Mouse (Mus musculus): ENCODE data around the gene Tpmt. TPM values are rescaled to one million over a fixed set of nuclear protein-coding genes. Genes with fewer than 3 reads are reported as not detected.

Tpmt gene
- 27.5 and 28.4 TPM in 2 replicates for polyA plus RNA-seq (2014; fragmentation: Nextera tagmentation; extraction: Ambion mirVana)

DNA sequence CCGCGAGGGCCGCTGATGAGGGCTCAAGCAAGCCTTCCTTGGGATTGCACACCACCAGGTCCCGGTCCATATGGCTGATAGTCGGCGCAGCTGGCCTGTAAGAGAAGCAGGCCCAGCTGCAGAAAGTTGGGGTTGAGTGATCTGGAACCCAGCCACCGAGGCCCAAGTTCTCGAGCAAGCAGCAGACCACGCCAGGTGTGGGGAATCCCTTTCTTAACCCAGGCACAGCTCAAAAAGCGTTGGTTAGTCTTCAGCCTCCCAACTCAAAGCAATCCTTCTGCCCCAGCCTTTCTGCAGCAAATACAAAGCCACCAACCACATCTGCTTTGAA lies at the start of gene Tpmt:
Tpmt (minus strand) TSS at position 121 of the 331 bp plus-strand sequence.
- no peak for TF ChIP-seq CTCF (IDR thresholded peaks at IDR 0.05; ENCODE audit: low read depth)
- H3K4me3 ChIP-seq (ENCODE audit: low read depth, low read length), result peak within 1 kb of the TSS; percentile 84
- peak within 1 kb of the TSS; percentile 64 for H3K9ac ChIP-seq
- ATAC-seq (ENCODE audit: insufficient read depth) (no peak), DNase-seq (peak; percentile 39)
- no peaks in the 10 kb centered on the region for H3K9me3 ChIP-seq (ENCODE audit: low read depth, low read length)
- no peak within 1 kb of the TSS for H3K27ac ChIP-seq (ENCODE audit: low read depth)
- 0 out of 2 replicates have a peak, but pooled peaks cover 9% of the 10 kb centered on the region for H3K36me3 ChIP-seq (ENCODE audit: insufficient read depth)
- H3K4me2 ChIP-seq, result peak within 1 kb of the TSS; percentile 100
- whole genome bisulfite sequencing, result 14% methylated on average over 10 of the region's 10 CpGs
- peaks cover 4% of the 10 kb centered on the region; the same call in 1 of the 2 replicates for H3K4me1 ChIP-seq (ENCODE audit: insufficient read depth)
- H3K27me3 ChIP-seq (ENCODE audit: insufficient read depth, low read length), result no peaks in the 10 kb centered on the region

DNA sequence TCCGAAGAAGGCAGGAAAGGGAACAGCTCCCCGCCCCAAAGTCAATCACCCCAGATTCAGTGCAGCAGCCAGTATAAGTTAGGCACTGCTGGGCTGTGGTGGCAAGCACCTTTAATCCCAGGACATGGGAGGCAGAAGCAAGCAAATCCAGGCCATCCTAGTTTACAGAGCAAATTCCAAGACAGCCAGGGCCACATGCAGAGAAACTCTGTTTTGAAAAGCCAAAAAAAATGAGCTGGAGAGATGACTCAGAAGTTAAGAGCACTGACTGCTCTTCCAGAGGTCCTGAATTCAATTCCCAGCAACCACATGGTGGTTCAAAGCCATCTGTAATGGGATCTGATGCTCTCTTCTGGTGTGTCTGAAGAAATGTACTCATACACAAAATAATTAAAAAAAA lies 49.3 kb upstream of the Tpmt start:
- Histone ChIP-seq H3K9ac (no peak overlapping the region), H3K4me2 (no peak overlapping the region), H3K9me3 (ENCODE audit: low read depth, low read length) (no peaks in the 10 kb centered on the region), H3K36me3 (ENCODE audit: insufficient read depth) (peaks cover 90% of the 10 kb centered on the region), H3K27ac (ENCODE audit: low read depth) (no peak overlapping the region), H3K4me1 (ENCODE audit: insufficient read depth) (no peaks in the 10 kb centered on the region), H3K4me3 (ENCODE audit: low read depth, low read length) (no peak overlapping the region), H3K27me3 (ENCODE audit: insufficient read depth, low read length) (no peaks in the 10 kb centered on the region)
- ATAC-seq (ENCODE audit: insufficient read depth) (no peak), DNase-seq (no peak)
- TF ChIP-seq CTCF (IDR thresholded peaks at IDR 0.05; ENCODE audit: low read depth), result no peak
- WGBS, result 91% methylated on average over 2 of the region's 2 CpGs

DNA sequence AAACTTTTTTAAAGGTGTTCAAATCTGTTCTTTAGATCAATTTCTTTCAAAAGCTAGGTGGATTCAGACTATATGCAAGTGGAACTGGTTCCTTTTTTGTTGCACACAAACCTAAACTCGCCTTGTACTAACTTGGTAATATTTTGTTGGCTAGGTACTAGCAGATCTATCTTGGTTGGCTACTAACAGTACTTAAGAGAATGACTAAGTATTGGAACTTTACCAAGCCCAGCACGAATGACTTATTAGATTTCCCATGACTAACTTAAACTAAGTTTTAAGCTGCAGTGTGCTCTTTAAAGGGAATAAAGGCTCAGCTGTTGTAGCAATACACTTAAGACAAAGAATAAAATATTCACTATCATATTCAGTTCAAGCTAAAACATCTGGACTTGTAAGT lies 44.7 kb upstream of the Tpmt start:
- Histone ChIP-seq H3K9me3 (ENCODE audit: low read depth, low read length) (no peaks in the 10 kb centered on the region), H3K4me1 (ENCODE audit: insufficient read depth) (no peaks in the 10 kb centered on the region), H3K4me3 (ENCODE audit: low read depth, low read length) (no peak overlapping the region), H3K4me2 (no peak overlapping the region), H3K27me3 (ENCODE audit: insufficient read depth, low read length) (no peaks in the 10 kb centered on the region), H3K27ac (ENCODE audit: low read depth) (no peak overlapping the region), H3K36me3 (ENCODE audit: insufficient read depth) (peaks cover 84% of the 10 kb centered on the region), H3K9ac (no peak overlapping the region)
- no peak for TF ChIP-seq CTCF (IDR thresholded peaks at IDR 0.05; ENCODE audit: low read depth)
- no peak for DNase-seq
- WGBS, result 84% methylated on average over 2 of the region's 2 CpGs
- ATAC-seq (ENCODE audit: insufficient read depth), result no peak

DNA sequence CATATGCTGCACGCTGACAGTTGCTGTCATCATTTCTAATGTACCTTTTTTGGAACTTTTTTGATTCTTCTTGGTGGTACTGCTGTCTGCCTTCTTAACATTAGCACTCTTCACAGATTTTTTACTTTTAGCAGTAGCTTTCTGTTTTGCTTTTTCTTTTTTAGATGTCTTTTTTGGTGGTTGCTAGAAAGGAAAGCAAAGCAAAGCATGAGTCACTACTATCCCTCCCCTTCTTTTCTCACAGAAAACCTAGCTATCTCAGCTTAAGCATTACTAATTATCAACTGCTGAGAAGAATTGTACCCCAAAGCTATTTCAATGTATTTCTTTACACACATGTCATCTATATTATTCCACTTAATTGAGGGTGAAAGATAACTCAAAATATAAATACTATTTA lies 43.9 kb upstream of the Tpmt start:
- Histone ChIP-seq H3K27me3 (ENCODE audit: insufficient read depth, low read length) (no peaks in the 10 kb centered on the region), H3K4me3 (ENCODE audit: low read depth, low read length) (no peak overlapping the region), H3K4me1 (ENCODE audit: insufficient read depth) (no peaks in the 10 kb centered on the region), H3K9me3 (ENCODE audit: low read depth, low read length) (no peaks in the 10 kb centered on the region), H3K27ac (ENCODE audit: low read depth) (no peak overlapping the region), H3K4me2 (no peak overlapping the region), H3K36me3 (ENCODE audit: insufficient read depth) (peaks cover 79% of the 10 kb centered on the region), H3K9ac (no peak overlapping the region)
- WGBS, result 87% methylated on average over 1 of the region's 1 CpGs
- DNase-seq (no peak), ATAC-seq (ENCODE audit: insufficient read depth) (no peak)
- TF ChIP-seq CTCF (IDR thresholded peaks at IDR 0.05; ENCODE audit: low read depth), result no peak

DNA sequence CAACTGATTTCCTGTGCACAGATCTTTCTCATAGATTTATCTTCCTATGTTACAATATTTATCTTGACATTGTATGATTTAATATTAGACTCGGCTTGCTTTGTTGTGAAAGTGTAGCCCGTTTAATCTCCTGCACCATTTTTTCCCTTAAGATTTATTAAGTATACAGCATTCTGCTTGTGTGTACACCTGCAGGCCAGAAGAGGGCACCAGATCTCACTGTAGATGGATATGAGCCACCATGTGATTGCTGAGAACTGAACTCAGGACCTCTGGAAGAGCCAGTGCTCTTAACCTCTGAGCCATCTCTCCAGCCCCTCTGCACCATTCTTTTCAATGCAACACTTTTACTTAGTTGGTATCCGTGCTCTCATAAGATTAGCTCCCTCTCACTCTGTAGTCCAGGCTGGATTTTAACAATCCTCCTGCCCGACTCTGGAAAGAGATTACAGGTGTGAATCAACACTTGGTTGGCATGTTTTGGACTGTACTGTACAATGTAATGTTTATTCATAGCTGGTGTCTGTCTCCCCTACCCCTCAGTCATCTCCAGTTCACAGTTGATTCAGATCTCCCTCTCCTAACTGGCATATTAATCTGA lies 36.5 kb upstream of the Tpmt start:
- no peaks in the 10 kb centered on the region for H3K27me3 ChIP-seq (ENCODE audit: insufficient read depth, low read length)
- H3K4me2 ChIP-seq, result no peak overlapping the region
- DNase-seq (peak; percentile 39), ATAC-seq (ENCODE audit: insufficient read depth) (no peak)
- H3K4me1 ChIP-seq (ENCODE audit: insufficient read depth), result no peaks in the 10 kb centered on the region
- TF ChIP-seq CTCF (IDR thresholded peaks at IDR 0.05; ENCODE audit: low read depth), result peak; percentile 58
- 87% methylated on average over 4 of the region's 4 CpGs for WGBS
- no peak overlapping the region for H3K4me3 ChIP-seq (ENCODE audit: low read depth, low read length)
- no peak overlapping the region for H3K9ac ChIP-seq
- no peaks in the 10 kb centered on the region for H3K9me3 ChIP-seq (ENCODE audit: low read depth, low read length)
- H3K36me3 ChIP-seq (ENCODE audit: insufficient read depth), result peaks cover 55% of the 10 kb centered on the region
- no peak overlapping the region for H3K27ac ChIP-seq (ENCODE audit: low read depth)

DNA sequence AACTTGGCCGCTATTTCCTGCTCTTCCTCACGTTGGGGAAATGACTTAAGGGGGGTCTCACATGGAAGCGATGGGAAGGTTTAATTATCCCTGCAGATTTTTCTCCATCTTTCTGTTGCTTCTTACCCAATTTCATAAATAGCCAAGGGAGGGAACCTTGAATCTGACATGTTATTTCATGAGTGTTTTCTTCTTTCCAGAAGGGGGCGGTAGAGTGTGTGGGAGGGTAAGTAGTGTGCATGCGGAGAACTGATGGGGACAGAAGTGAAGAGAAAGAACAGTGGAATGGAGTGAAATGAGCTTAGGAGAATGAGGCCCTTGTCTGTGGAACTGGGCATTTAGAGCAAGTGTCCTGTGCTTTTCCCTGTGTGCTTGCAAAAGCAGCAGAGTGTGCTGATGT lies 34.3 kb upstream of the Tpmt start:
- no peak overlapping the region for H3K4me2 ChIP-seq
- peak; percentile 24 for DNase-seq
- peaks cover 48% of the 10 kb centered on the region for H3K36me3 ChIP-seq (ENCODE audit: insufficient read depth)
- no peaks in the 10 kb centered on the region for H3K9me3 ChIP-seq (ENCODE audit: low read depth, low read length)
- TF ChIP-seq CTCF (IDR thresholded peaks at IDR 0.05; ENCODE audit: low read depth), result peak; percentile 39
- no peaks in the 10 kb centered on the region for H3K27me3 ChIP-seq (ENCODE audit: insufficient read depth, low read length)
- H3K4me3 ChIP-seq (ENCODE audit: low read depth, low read length), result no peak overlapping the region
- no peak overlapping the region for H3K27ac ChIP-seq (ENCODE audit: low read depth)
- no peak overlapping the region for H3K9ac ChIP-seq
- no peaks in the 10 kb centered on the region for H3K4me1 ChIP-seq (ENCODE audit: insufficient read depth)
- 72% methylated on average over 5 of the region's 5 CpGs for whole genome bisulfite sequencing
- ATAC-seq (ENCODE audit: insufficient read depth), result no peak

DNA sequence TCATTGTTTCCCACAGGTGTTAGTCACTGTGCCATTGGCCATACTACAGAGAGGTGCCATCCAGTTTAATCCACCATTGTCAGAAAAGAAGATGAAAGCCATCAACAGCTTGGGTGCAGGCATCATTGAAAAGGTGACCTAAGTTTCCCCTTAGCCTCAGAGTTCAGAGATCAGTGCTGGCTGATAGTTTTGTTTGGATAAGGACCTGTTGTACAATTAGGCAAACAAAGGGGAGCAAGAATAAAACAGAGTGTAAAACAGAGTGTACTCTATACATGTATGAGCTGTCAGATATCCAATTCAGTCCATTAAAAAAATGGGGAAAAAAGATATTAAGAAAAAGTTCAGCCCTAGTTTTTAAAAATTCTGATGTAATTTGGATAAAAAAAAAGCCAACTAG lies 32.8 kb upstream of the Tpmt start:
- H3K4me2 ChIP-seq, result no peak overlapping the region
- DNase-seq (no peak), ATAC-seq (ENCODE audit: insufficient read depth) (no peak)
- peaks cover 45% of the 10 kb centered on the region for H3K36me3 ChIP-seq (ENCODE audit: insufficient read depth)
- no peak overlapping the region for H3K27ac ChIP-seq (ENCODE audit: low read depth)
- H3K4me3 ChIP-seq (ENCODE audit: low read depth, low read length), result no peak overlapping the region
- H3K27me3 ChIP-seq (ENCODE audit: insufficient read depth, low read length), result no peaks in the 10 kb centered on the region
- no peaks in the 10 kb centered on the region for H3K9me3 ChIP-seq (ENCODE audit: low read depth, low read length)
- no peaks in the 10 kb centered on the region for H3K4me1 ChIP-seq (ENCODE audit: insufficient read depth)
- no peak overlapping the region for H3K9ac ChIP-seq
- no peak for TF ChIP-seq CTCF (IDR thresholded peaks at IDR 0.05; ENCODE audit: low read depth)

DNA sequence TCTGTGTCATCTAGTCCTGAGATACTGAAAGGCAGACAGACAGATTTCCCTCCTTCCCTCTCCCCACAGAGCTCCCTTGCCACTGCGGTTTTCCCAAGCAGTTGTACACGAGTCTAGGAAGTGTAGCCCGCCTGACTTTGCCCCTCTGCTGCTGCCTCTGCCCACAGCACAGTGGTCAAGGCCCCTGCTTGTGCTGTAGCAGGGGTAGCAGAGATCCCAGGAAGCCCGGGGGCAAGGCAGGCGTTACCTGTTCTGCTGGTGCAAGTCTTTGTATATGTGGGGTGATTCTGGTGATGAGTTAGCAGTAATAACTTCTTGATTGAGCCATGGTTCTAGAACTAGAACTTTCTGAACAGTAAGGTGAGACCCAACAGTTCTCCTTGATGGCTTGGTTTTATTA lies 31.6 kb upstream of the Tpmt start:
- H3K9me3 ChIP-seq (ENCODE audit: low read depth, low read length), result no peaks in the 10 kb centered on the region
- 77% methylated on average over 5 of the region's 5 CpGs for WGBS
- no peaks in the 10 kb centered on the region for H3K27me3 ChIP-seq (ENCODE audit: insufficient read depth, low read length)
- ATAC-seq (ENCODE audit: insufficient read depth), result no peak
- no peaks in the 10 kb centered on the region for H3K4me1 ChIP-seq (ENCODE audit: insufficient read depth)
- DNase-seq, result no peak
- H3K4me3 ChIP-seq (ENCODE audit: low read depth, low read length), result no peak overlapping the region
- H3K9ac ChIP-seq, result no peak overlapping the region
- no peak overlapping the region for H3K27ac ChIP-seq (ENCODE audit: low read depth)
- no peak for TF ChIP-seq CTCF (IDR thresholded peaks at IDR 0.05; ENCODE audit: low read depth)
- H3K36me3 ChIP-seq (ENCODE audit: insufficient read depth), result peaks cover 44% of the 10 kb centered on the region
- H3K4me2 ChIP-seq, result no peak overlapping the region

Data from lung, embryonic 14.5 days (tissue).